Mouse (Mus musculus) inflammation-experienced regulatory T-cells, adult 6 months (primary cell): Measurements from ENCODE around the gene Zbp1. TPM values are rescaled to one million over a fixed set of nuclear protein-coding genes. Genes with fewer than 3 reads are reported as not detected.
A peak's percentile ranks its signal among the peaks of the same experiment; 100 is the strongest.

ENCODE experiments used
- ATAC-seq: one replicate; pipeline ENCODE4 v1.8.0; 2017
- polyA plus RNA-seq, 3 experiments: library from polyadenylated mRNA; unstranded; fragments of 100-300 nt; shearing (Covaris generic); gene quantifications; one replicate each; pipeline ENCODE4 v1.2.1; 2017

Zbp1 gene
- polyA plus RNA-seq, 3 experiments from 2014 or later, result 72.5 to 144 (median 103) TPM

- no peak for ATAC-seq
Measured at GRCm38 (mm10) chr2:173177481-173177880, 41.2 kb downstream of the Zbp1 start.

GRCm38 (mm10) chr2:173175703-173176102, 43.0 kb downstream of the Zbp1 start:
- ATAC-seq, result no peak

GRCm38 (mm10) chr2:173174569-173174968, 44.2 kb downstream of the Zbp1 start:
- no peak for ATAC-seq

GRCm38 (mm10) chr2:173173521-173174511, 44.9 kb downstream of the Zbp1 start:
- peak; percentile 89 for ATAC-seq

GRCm38 (mm10) chr2:173173008-173173407, 45.7 kb downstream of the Zbp1 start:
- ATAC-seq, result no peak

- no peak for ATAC-seq
Measured at GRCm38 (mm10) chr2:173172386-173172785, 46.3 kb downstream of the Zbp1 start.

- ATAC-seq, result no peak
Measured at GRCm38 (mm10) chr2:173171956-173172355, 46.8 kb downstream of the Zbp1 start.

GRCm38 (mm10) chr2:173171470-173171869, 47.3 kb downstream of the Zbp1 start:
- ATAC-seq, result no peak

- no peak for ATAC-seq
Measured at GRCm38 (mm10) chr2:173170715-173171114, 48.0 kb downstream of the Zbp1 start.

GRCm38 (mm10) chr2:173170081-173170480, 48.6 kb downstream of the Zbp1 start:
- ATAC-seq, result no peak

GRCm38 (mm10) chr2:173168411-173168851, 50.3 kb downstream of the Zbp1 start:
- ATAC-seq, result no peak

- ATAC-seq, result no peak
Measured at GRCm38 (mm10) chr2:173165357-173165756, 53.4 kb downstream of the Zbp1 start.

GRCm38 (mm10) chr2:173164946-173165345, 53.8 kb downstream of the Zbp1 start:
- no peak for ATAC-seq

GRCm38 (mm10) chr2:173164358-173164757, 54.4 kb downstream of the Zbp1 start:
- no peak for ATAC-seq

- no peak for ATAC-seq
Measured at GRCm38 (mm10) chr2:173163380-173163779, 55.3 kb downstream of the Zbp1 start.

GRCm38 (mm10) chr2:173159354-173160311, 59.1 kb downstream of the Zbp1 start:
- peak; percentile 72 for ATAC-seq

- no peak for ATAC-seq
Measured at GRCm38 (mm10) chr2:173158390-173159055, 60.2 kb downstream of the Zbp1 start.

- ATAC-seq, result no peak
Measured at GRCm38 (mm10) chr2:173157871-173158270, 60.9 kb downstream of the Zbp1 start.

GRCm38 (mm10) chr2:173157376-173157775, 61.3 kb downstream of the Zbp1 start:
- no peak for ATAC-seq

- ATAC-seq, result no peak
Measured at GRCm38 (mm10) chr2:173156923-173157322, 61.8 kb downstream of the Zbp1 start.
